In the genomic region with DNA sequence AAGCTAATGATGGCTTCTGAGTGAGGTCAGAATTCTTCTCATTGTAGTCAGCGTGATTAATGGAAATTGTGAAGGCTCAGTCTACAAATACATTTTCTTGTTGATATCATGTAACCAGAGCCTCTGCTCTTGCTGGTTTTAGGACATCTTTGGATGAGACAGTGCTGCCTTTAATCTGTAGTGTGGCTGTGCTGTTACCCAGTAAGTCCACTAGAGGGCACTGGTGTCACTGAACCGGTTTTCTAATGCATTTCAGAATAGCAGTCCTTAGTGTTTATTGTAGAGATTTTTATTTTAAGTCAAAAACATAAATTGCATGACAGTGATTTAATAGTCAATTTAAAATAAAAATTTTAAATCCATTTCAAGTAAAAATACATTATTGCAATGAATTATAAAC, we compare ENCODE assay signal across 9 mouse cellular contexts. TPM values are rescaled to one million over a fixed set of nuclear protein-coding genes. Genes with fewer than 3 reads are reported as not detected.
DNase-seq lines count a peak whose midpoint lies in the region; ATAC-seq and TF ChIP-seq lines count a peak whose summit lies in the region.
"Had no signal": no experiment of that assay in that cellular context is flagged by ENCODE, and none has a peak within 500 bp of the region (broad histone marks: within the 10 kb centered on the region; RNA-seq: fewer than 3 reads in every experiment).

No protein-coding gene starts in this region.

- no peaks in the 10 kb centered on the region for H3K9me3 ChIP-seq in forebrain, embryonic 12.5 days
- no peaks in the 10 kb centered on the region for H3K9me3 ChIP-seq in hindbrain, postnatal 0 days (ENCODE audit: low read length)
- H3K9me3 ChIP-seq in midbrain, embryonic 13.5 days = no peaks in the 10 kb centered on the region
- H3K9me3 ChIP-seq: embryonic facial prominence, embryonic 13.5 days had no signal

- no peak overlapping the region for H3K4me2 ChIP-seq in forebrain, embryonic 12.5 days
- H3K4me2 ChIP-seq in hindbrain, postnatal 0 days (ENCODE audit: low read depth, low read length) = no peak overlapping the region
- H3K4me2 ChIP-seq in midbrain, embryonic 13.5 days (replicated peaks) = no peak overlapping the region
- H3K4me2 ChIP-seq: embryonic facial prominence, embryonic 13.5 days had no signal

- peaks cover 9% of the 10 kb centered on the region; the same call in 1 of the 2 replicates for H3K36me3 ChIP-seq in forebrain, embryonic 12.5 days (replicated peaks)
- H3K36me3 ChIP-seq in hindbrain, postnatal 0 days (ENCODE audit: insufficient read depth, low read length) = peaks cover 13% of the 10 kb centered on the region
- peaks cover 33% of the 10 kb centered on the region for H3K36me3 ChIP-seq in midbrain, embryonic 13.5 days

- DNase-seq in ovary, postnatal 10 days (ENCODE audit: low spot score) = peak; percentile 6
- DNase-seq in ovary, adult 18-20 months (ENCODE audit: low spot score) = no peak
- DNase-seq in c-Kit-positive CD71-positive TER-119-positive erythroid progenitor cells, embryonic 14.5 days (ENCODE audit: low spot score) = peak; percentile 69
- peak; percentile 84 for DNase-seq in hindbrain, postnatal 0 days (ENCODE audit: low spot score)
- DNase-seq in left cerebral cortex, adult 2 months (ENCODE audit: extremely low spot score in 1 of 2, low spot score in 2 of 2) = peak; percentile 52 to 55
- DNase-seq in spleen, postnatal 14 days (ENCODE audit: low spot score in 2 of 2) = peak; percentile 27 to 53

- no peaks in the 10 kb centered on the region for H3K27me3 ChIP-seq in forebrain, embryonic 12.5 days
- no peaks in the 10 kb centered on the region for H3K27me3 ChIP-seq in hindbrain, postnatal 0 days (ENCODE audit: insufficient read depth, low read length)
- no peaks in the 10 kb centered on the region for H3K27me3 ChIP-seq in midbrain, embryonic 13.5 days
- H3K27me3 ChIP-seq: embryonic facial prominence, embryonic 13.5 days had no signal

- H3K4me1 ChIP-seq in forebrain, embryonic 12.5 days = no peaks in the 10 kb centered on the region
- H3K4me1 ChIP-seq in hindbrain, postnatal 0 days (ENCODE audit: insufficient read depth, low read length) = no peaks in the 10 kb centered on the region
- no peaks in the 10 kb centered on the region for H3K4me1 ChIP-seq in midbrain, embryonic 13.5 days (replicated peaks)
- H3K4me1 ChIP-seq: embryonic facial prominence, embryonic 13.5 days had no signal

- H3K27ac ChIP-seq in forebrain, embryonic 12.5 days = no peak overlapping the region
- no peak overlapping the region for H3K27ac ChIP-seq in hindbrain, postnatal 0 days
- no peak overlapping the region for H3K27ac ChIP-seq in left cerebral cortex, adult 2 months
- no peak overlapping the region for H3K27ac ChIP-seq in midbrain, embryonic 13.5 days
- H3K27ac ChIP-seq: embryonic facial prominence, embryonic 13.5 days had no signal

- H3K4me3 ChIP-seq in forebrain, embryonic 12.5 days (replicated peaks) = no peak overlapping the region
- no peak overlapping the region for H3K4me3 ChIP-seq in hindbrain, postnatal 0 days (ENCODE audit: low read length)
- no peak overlapping the region for H3K4me3 ChIP-seq in left cerebral cortex, adult 2 months
- no peak overlapping the region for H3K4me3 ChIP-seq in midbrain, embryonic 13.5 days (replicated peaks)
- H3K4me3 ChIP-seq: embryonic facial prominence, embryonic 13.5 days had no signal

- intact Hi-C loops in left cerebral cortex, adult 2 months (cut with DNase I) = loop anchor here (5.0 kb wide), 1 partner anchor 281 kb away; no protein-coding TSS in a partner anchor

- TF ChIP-seq CTCF in hindbrain, postnatal 0 days (IDR thresholded peaks at IDR 0.05; ENCODE audit: low read depth) = peak; percentile 92
- TF ChIP-seq CTCF in left cerebral cortex, adult 2 months (IDR thresholded peaks at IDR 0.05) = peak; percentile 94

- H3K9ac ChIP-seq in forebrain, embryonic 12.5 days = no peak overlapping the region
- no peak overlapping the region for H3K9ac ChIP-seq in hindbrain, postnatal 0 days (replicated peaks; ENCODE audit: low read length)
- H3K9ac ChIP-seq in midbrain, embryonic 13.5 days (replicated peaks) = no peak overlapping the region
- H3K9ac ChIP-seq: embryonic facial prominence, embryonic 13.5 days had no signal

- ATAC-seq in forebrain, embryonic 12.5 days (ENCODE audit: low FRiP score) = 0 out of 2 replicates have a peak, but pooled peaks have one; percentile 36
- 0 out of 2 replicates have a peak, but pooled peaks have one; percentile 64 for ATAC-seq in hindbrain, postnatal 0 days
- ATAC-seq in midbrain, embryonic 13.5 days = 0 out of 2 replicates have a peak, but pooled peaks have one; percentile 53

- WGBS in forebrain, embryonic 12.5 days = 3% methylated on average over 2 of the region's 2 CpGs
- 2% methylated on average over 2 of the region's 2 CpGs for WGBS in hindbrain, postnatal 0 days
- 1% methylated on average over 2 of the region's 2 CpGs for WGBS in midbrain, embryonic 13.5 days

RNA-seq across cellular contexts. Expression of a gene that starts 13.5 kb away (rescaled TPM):
- 31.2 and 34.3 TPM in 2 replicates for polyA plus RNA-seq in forebrain, embryonic 12.5 days (2016; fragmentation: Nextera tagmentation; extraction: Ambion mirVana)
- 6.6 and 17.8 TPM in 2 replicates for total RNA-seq in hindbrain, postnatal 0 days (2014; rRNA removed)
- polyA plus RNA-seq in hindbrain, postnatal 0 days (2015; fragmentation: Nextera tagmentation; extraction: Ambion mirVana) = 32.6 and 33.6 TPM in 2 replicates
- total RNA-seq in left cerebral cortex, adult 2 months (2021) = 10 to 100 TPM; 22.4 TPM
- 32.6 and 42.3 TPM in 2 replicates for polyA plus RNA-seq in midbrain, embryonic 13.5 days (2015; fragmentation: Nextera tagmentation; extraction: Ambion mirVana)

RNA-seq across cellular contexts. Expression of a gene that starts 14.1 kb away (rescaled TPM):
- 18.2 and 20.9 TPM in 2 replicates for polyA plus RNA-seq in forebrain, embryonic 12.5 days (2016; fragmentation: Nextera tagmentation; extraction: Ambion mirVana)
- 11.1 and 14.3 TPM in 2 replicates for total RNA-seq in hindbrain, postnatal 0 days (2014; rRNA removed)
- 21.5 and 23.4 TPM in 2 replicates for polyA plus RNA-seq in hindbrain, postnatal 0 days (2015; fragmentation: Nextera tagmentation; extraction: Ambion mirVana)
- 10 to 100 TPM; 22.4 to 23.5 TPM for total RNA-seq in left cerebral cortex, adult 2 months (2021)
- 21.9 and 23.6 TPM in 2 replicates for polyA plus RNA-seq in midbrain, embryonic 13.5 days (2015; fragmentation: Nextera tagmentation; extraction: Ambion mirVana)
